Mouse (Mus musculus): ENCODE results near the gene Nyx. TPM values are rescaled to one million over a fixed set of nuclear protein-coding genes. Genes with fewer than 3 reads are reported as not detected.

Gene Nyx
- total and polyA plus RNA-seq, 2 experiments from 2014 or later: 0.32 to 0.33 TPM

DNA sequence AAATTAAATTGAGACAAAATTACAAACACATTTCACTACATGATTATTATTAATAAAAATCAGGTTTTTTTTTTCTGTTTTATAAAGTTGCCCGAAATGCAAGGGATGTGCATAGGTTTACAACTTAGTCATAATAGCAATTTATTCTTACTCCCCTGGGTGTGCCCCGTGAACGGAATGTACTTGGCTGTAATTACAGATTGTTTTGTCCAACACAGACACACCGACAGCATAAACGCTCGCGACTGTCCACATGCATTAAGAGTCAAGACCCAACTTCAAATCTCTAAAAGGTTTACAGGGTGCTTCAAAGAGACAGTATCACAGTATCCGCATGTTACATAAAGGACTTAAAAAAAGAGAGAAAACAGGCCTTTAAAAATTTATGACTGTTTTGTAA, 55.4 kb downstream of the Nyx start:
- TF ChIP-seq CTCF (IDR thresholded peaks at IDR 0.05): no peak
- Histone ChIP-seq H3K4me3 (ENCODE audit: low read depth, low read length) (no peak overlapping the region), H3K9me3 (ENCODE audit: low read length) (no peaks in the 10 kb centered on the region), H3K4me2 (ENCODE audit: low read depth, low read length, poor library complexity, severe bottlenecking) (no peak overlapping the region), H3K36me3 (ENCODE audit: insufficient read depth, low read length) (0 out of 2 replicates have a peak, but pooled peaks cover 3% of the 10 kb centered on the region), H3K27ac (ENCODE audit: low read depth, low read length) (no peak overlapping the region), H3K9ac (replicated peaks; ENCODE audit: low read length, poor library complexity, severe bottlenecking) (no peak overlapping the region), H3K4me1 (ENCODE audit: insufficient read depth, low read length) (no peaks in the 10 kb centered on the region), H3K27me3 (ENCODE audit: insufficient read depth, low read length) (no peaks in the 10 kb centered on the region; the same call in 1 of the 2 replicates)
- 83% methylated on average over 8 of the region's 8 CpGs for WGBS
- DNase-seq (ENCODE audit: low spot score) (no peak), ATAC-seq (ENCODE audit: low FRiP score) (no peak)

Other genes with a start within 250 kb of the Nyx start
- gene Ddx3x, start 185.1 kb upstream of the Nyx start, total RNA-seq (2014; rRNA removed): 120 and 161 TPM in 2 replicates
- gene Ddx3x, start 185.1 kb upstream of the Nyx start, polyA plus RNA-seq (2015; fragmentation: Nextera tagmentation; extraction: Ambion mirVana): 80.6 and 109 TPM in 2 replicates
- 1.8 and 3.1 TPM in 2 replicates for gene Gpr34, start 166.0 kb downstream of the Nyx start, total RNA-seq (2014; rRNA removed)
- 4.6 and 4.8 TPM in 2 replicates for gene Gpr34, start 166.0 kb downstream of the Nyx start, polyA plus RNA-seq (2015; fragmentation: Nextera tagmentation; extraction: Ambion mirVana)
- gene Gpr82, start 195.3 kb downstream of the Nyx start, total RNA-seq (2014; rRNA removed): not detected in 2 replicates
- 0.15 and 0.20 TPM in 2 replicates for gene Gpr82, start 195.3 kb downstream of the Nyx start, polyA plus RNA-seq (2015; fragmentation: Nextera tagmentation; extraction: Ambion mirVana)

Measured in midbrain, postnatal 0 days (tissue).